Mouse (Mus musculus) C2C12 (cell line): ENCODE results near the gene Adora3. TPM values are rescaled to one million over a fixed set of nuclear protein-coding genes. Genes with fewer than 3 reads are reported as not detected.

ENCODE experiments used
- H3K27me3 ChIP-seq: one replicate; pipeline ENCODE4 v1.6.1; 2011; ENCODE audit not compliant: control insufficient read depth, insufficient read depth, insufficient read length
- H3K36me3 ChIP-seq: one replicate; pipeline ENCODE4 v1.6.1; 2011; ENCODE audit not compliant: control insufficient read depth, insufficient read depth
- H3K4me3 ChIP-seq: one replicate; pipeline ENCODE4 v1.5.1; 2011; ENCODE audit warnings: mild to moderate bottlenecking, control low read depth; ENCODE audit not compliant: poor library complexity, insufficient read depth, severe bottlenecking
- H3K79me2 ChIP-seq: one replicate; pipeline ENCODE4 v1.6.1; 2011; ENCODE audit not compliant: control insufficient read depth, insufficient read depth
- H3K79me3 ChIP-seq: one replicate; pipeline ENCODE4 v1.6.1; 2011; ENCODE audit warnings: low read depth, control low read depth
- H3ac ChIP-seq: one replicate; pipeline ENCODE3; 2011; ENCODE audit warnings: low read depth; ENCODE audit not compliant: control insufficient read depth, insufficient read length
- CEBPB ChIP-seq: IDR thresholded peaks from one replicate; pipeline ENCODE4 v1.6.1; 2011; ENCODE audit warnings: low read depth, mild to moderate bottlenecking, control low read depth, moderate library complexity
- CTCF ChIP-seq: IDR thresholded peaks from one replicate; pipeline ENCODE4 v1.5.1; 2011; ENCODE audit not compliant: control insufficient read depth, insufficient read depth, insufficient read length
- FOSL1 ChIP-seq: IDR thresholded peaks from one replicate; pipeline ENCODE4 v1.8.0; 2011; ENCODE audit warnings: mild to moderate bottlenecking, low read length; ENCODE audit not compliant: poor library complexity, insufficient read depth, severe bottlenecking
- MAX ChIP-seq: IDR thresholded peaks from one replicate; pipeline ENCODE4 v1.6.1; 2011; ENCODE audit warnings: mild to moderate bottlenecking, control low read depth
- MYOD1 ChIP-seq: IDR thresholded peaks from one replicate; pipeline ENCODE4 v1.6.1; 2011; ENCODE audit warnings: low read depth; ENCODE audit not compliant: control insufficient read depth, insufficient read length
- MYOG ChIP-seq: IDR thresholded peaks from one replicate; pipeline ENCODE4 v1.6.1; 2011; ENCODE audit not compliant: control insufficient read depth, insufficient read length; ENCODE audit errors: extremely low read depth
- USF1 ChIP-seq: IDR thresholded peaks from one replicate; pipeline ENCODE4 v1.6.1; 2011; ENCODE audit warnings: low read depth, mild to moderate bottlenecking, control low read depth, moderate library complexity
- polyA plus RNA-seq: library from polyadenylated mRNA; unstranded; fragments of >200 nt; fragmentation: generic; extraction: Trizol; gene quantifications from one replicate; pipeline ENCODE4 v1.2.1, GENCODE M21; 2012; ENCODE audit warnings: missing spikeins

Gene Adora3
- polyA plus RNA-seq, 1 experiment, result not detected

- Histone ChIP-seq H3ac (no peak overlapping the region), H3K79me3 (no peaks in the 10 kb centered on the region), H3K36me3 (no peaks in the 10 kb centered on the region), H3K27me3 (peaks cover 7% of the 10 kb centered on the region), H3K79me2 (no peaks in the 10 kb centered on the region), H3K4me3 (no peak overlapping the region)
- no peak for TF ChIP-seq USF1
- no peak for TF ChIP-seq MAX
- TF ChIP-seq MYOG, result no peak
- TF ChIP-seq MYOD1, result no peak
- no peak for TF ChIP-seq FOSL1
- no peak for TF ChIP-seq CTCF
Observed at GRCm38 (mm10) chr3:105868135-105868534, 2.5 kb upstream of the Adora3 start.

GRCm38 (mm10) chr3:105872034-105872433 is 1.4 kb downstream of the Adora3 start:
- TF ChIP-seq USF1 (no peak), FOSL1 (no peak), MYOD1 (no peak), MYOG (no peak), MAX (no peak), CEBPB (no peak), CTCF (no peak)
- no peaks in the 10 kb centered on the region for H3K36me3 ChIP-seq
- H3K4me3 ChIP-seq, result no peak overlapping the region
- H3K27me3 ChIP-seq, result peaks cover 11% of the 10 kb centered on the region
- no peaks in the 10 kb centered on the region for H3K79me2 ChIP-seq
- no peak overlapping the region for H3ac ChIP-seq
- H3K79me3 ChIP-seq, result no peaks in the 10 kb centered on the region

- TF ChIP-seq CTCF (no peak), MAX (no peak), MYOD1 (no peak), CEBPB (no peak), MYOG (no peak), USF1 (no peak), FOSL1 (no peak)
Observed at GRCm38 (mm10) chr3:105872579-105872978, 1.9 kb downstream of the Adora3 start.

GRCm38 (mm10) chr3:105873451-105874445 is 3.1 kb downstream of the Adora3 start:
- peaks cover 14% of the 10 kb centered on the region for H3K27me3 ChIP-seq

More at GRCm38 (mm10) chr3:105872579-105872978, 1.9 kb downstream of the Adora3 start:
- no peak overlapping the region for H3ac ChIP-seq
- no peaks in the 10 kb centered on the region for H3K79me2 ChIP-seq
- H3K36me3 ChIP-seq, result no peaks in the 10 kb centered on the region
- peaks cover 12% of the 10 kb centered on the region for H3K27me3 ChIP-seq
- H3K79me3 ChIP-seq, result no peaks in the 10 kb centered on the region
- no peak overlapping the region for H3K4me3 ChIP-seq

GRCm38 (mm10) chr3:105876022-105876421 is 5.4 kb downstream of the Adora3 start:
- Histone ChIP-seq H3K27me3 (peaks cover 14% of the 10 kb centered on the region), H3ac (no peak overlapping the region), H3K4me3 (no peak overlapping the region), H3K79me2 (no peaks in the 10 kb centered on the region), H3K36me3 (no peaks in the 10 kb centered on the region), H3K79me3 (no peaks in the 10 kb centered on the region)
- TF ChIP-seq MYOG, result no peak

More at GRCm38 (mm10) chr3:105873451-105874445, 3.1 kb downstream of the Adora3 start:
- TF ChIP-seq MYOD1 (no peak), CEBPB (no peak), USF1 (no peak), MAX (no peak), MYOG (no peak), CTCF (no peak), FOSL1 (no peak)
- no peaks in the 10 kb centered on the region for H3K36me3 ChIP-seq
- no peaks in the 10 kb centered on the region for H3K79me2 ChIP-seq
- H3K4me3 ChIP-seq, result no peak overlapping the region
- H3K79me3 ChIP-seq, result no peaks in the 10 kb centered on the region
- H3ac ChIP-seq, result no peak overlapping the region
